Mouse (Mus musculus): ENCODE measurements around the gene Ccs. TPM values are rescaled to one million over a fixed set of nuclear protein-coding genes. Genes with fewer than 3 reads are reported as not detected.
"Not testable (repeated sequence)": the region's sequence is repeated elsewhere in the genome, so short reads cannot be mapped to it uniquely, and the experiment has no call there.

The Ccs gene
- total RNA-seq, 2 experiments from 2014 or later = 20.0 to 26.6 TPM

- ATAC-seq (ENCODE audit: poor library complexity, severe bottlenecking) = no peak
Observed at GRCm38 (mm10) chr19:4837049-4837448, 2.1 kb downstream of the Ccs start.

- no peak for ATAC-seq (ENCODE audit: poor library complexity, severe bottlenecking)
Observed at GRCm38 (mm10) chr19:4836096-4836495, 3.0 kb downstream of the Ccs start.

- ATAC-seq (ENCODE audit: poor library complexity, severe bottlenecking) = no peak
Observed at GRCm38 (mm10) chr19:4833977-4834376, 5.2 kb downstream of the Ccs start.

- ATAC-seq (ENCODE audit: poor library complexity, severe bottlenecking) = no peak
Observed at GRCm38 (mm10) chr19:4829156-4829555, 10.0 kb downstream of the Ccs start.

- ATAC-seq (ENCODE audit: poor library complexity, severe bottlenecking) = no peak
Observed at GRCm38 (mm10) chr19:4828444-4829114, 10.6 kb downstream of the Ccs start.

- no peak for ATAC-seq (ENCODE audit: poor library complexity, severe bottlenecking)
Observed at GRCm38 (mm10) chr19:4820678-4821303, 18.3 kb downstream of the Ccs start.

GRCm38 (mm10) chr19:4817182-4817835, 21.8 kb downstream of the Ccs start:
- ATAC-seq (ENCODE audit: poor library complexity, severe bottlenecking) = no peak

GRCm38 (mm10) chr19:4813015-4813414, 26.1 kb downstream of the Ccs start:
- ATAC-seq (ENCODE audit: poor library complexity, severe bottlenecking) = no peak

GRCm38 (mm10) chr19:4812334-4812949, 26.7 kb downstream of the Ccs start:
- ATAC-seq (ENCODE audit: poor library complexity, severe bottlenecking) = not testable (repeated sequence)

GRCm38 (mm10) chr19:4811909-4812242, 27.3 kb downstream of the Ccs start:
- ATAC-seq (ENCODE audit: poor library complexity, severe bottlenecking) = no peak

GRCm38 (mm10) chr19:4811063-4811908, 27.8 kb downstream of the Ccs start, which contains the start of the genes Gm21992 and Rbm14:
Gene Gm21992 (minus strand): TSS chr19:4811612.
Gene Rbm14 (minus strand): TSS chr19:4811634.
- ATAC-seq (ENCODE audit: poor library complexity, severe bottlenecking) = peak; percentile 95

GRCm38 (mm10) chr19:4810746-4811062, 28.4 kb downstream of the Ccs start:
- no peak for ATAC-seq (ENCODE audit: poor library complexity, severe bottlenecking)

- ATAC-seq (ENCODE audit: poor library complexity, severe bottlenecking) = no peak
Observed at GRCm38 (mm10) chr19:4810309-4810708, 28.8 kb downstream of the Ccs start.

GRCm38 (mm10) chr19:4803283-4803682, 35.8 kb downstream of the Ccs start:
- no peak for ATAC-seq (ENCODE audit: poor library complexity, severe bottlenecking)

GRCm38 (mm10) chr19:4802691-4803091, 36.4 kb downstream of the Ccs start:
- ATAC-seq (ENCODE audit: poor library complexity, severe bottlenecking) = no peak

- ATAC-seq (ENCODE audit: poor library complexity, severe bottlenecking) = no peak
Observed at GRCm38 (mm10) chr19:4799083-4799482, 40.0 kb downstream of the Ccs start.

GRCm38 (mm10) chr19:4797846-4798245, 41.3 kb downstream of the Ccs start:
- no peak for ATAC-seq (ENCODE audit: poor library complexity, severe bottlenecking)

- no peak for ATAC-seq (ENCODE audit: poor library complexity, severe bottlenecking)
Observed at GRCm38 (mm10) chr19:4795929-4796328, 43.2 kb downstream of the Ccs start.

- ATAC-seq (ENCODE audit: poor library complexity, severe bottlenecking) = peak; percentile 99
Observed at GRCm38 (mm10) chr19:4793831-4794422, 45.2 kb downstream of the Ccs start, which contains the start of gene Rbm4. Gene Rbm4 (minus strand): TSS chr19:4793901.

GRCm38 (mm10) chr19:4793281-4793830, 45.8 kb downstream of the Ccs start:
- no peak for ATAC-seq (ENCODE audit: poor library complexity, severe bottlenecking)
